Mouse (Mus musculus) retina, postnatal 7 days (tissue): ENCODE measurements around the gene Fbxw21.

Experiments used
- DNase-seq: peaks from one replicate; pipeline ENCODE4 v3.0.0-alpha.2; 2012; ENCODE audit warnings: low read depth, low spot score

Gene Fbxw21

GRCm38 (mm10) chr9:109090446-109090845 is 71.4 kb downstream of the Fbxw21 start:
- DNase-seq: no peak
